Mouse (Mus musculus) hindbrain, embryonic 14.5 days (tissue): ENCODE results near the gene Rhog. TPM values are rescaled to one million over a fixed set of nuclear protein-coding genes. Genes with fewer than 3 reads are reported as not detected.

ENCODE experiments used
- ATAC-seq: fragments of 200-750 bp; cut with Nextera tagmentation; 2 replicates; pipeline ENCODE4 v1.8.0; 2017; ENCODE audit warnings: moderate number of reproducible peaks, mild to moderate bottlenecking, moderate TSS enrichment, moderate library complexity; ENCODE audit not compliant: low FRiP score
- DNase-seq: peaks from one replicate; pipeline ENCODE4 v3.0.0-alpha.2; 2015; ENCODE audit warnings: low spot score
- H3K27ac ChIP-seq: fragments of 300-500 bp; sonication (generic); 2 replicates; pipeline ENCODE4 v1.5.1; 2014; ENCODE audit warnings: mild to moderate bottlenecking, moderate library complexity
- H3K27me3 ChIP-seq: fragments of 300-500 bp; sonication (generic); 2 replicates; pipeline ENCODE4 v1.6.1; 2014; ENCODE audit warnings: mild to moderate bottlenecking, low read length, mixed read lengths; ENCODE audit not compliant: control insufficient read depth, insufficient read depth
- H3K36me3 ChIP-seq: fragments of 300-500 bp; sonication (generic); replicated peaks from 2 replicates; pipeline ENCODE4 v1.6.1; 2014; ENCODE audit not compliant: control insufficient read depth, insufficient read depth
- H3K4me1 ChIP-seq: fragments of 300-500 bp; sonication (generic); replicated peaks from 2 replicates; pipeline ENCODE4 v1.6.1; 2014; ENCODE audit warnings: antibody characterized with exemption, low read length, mixed read lengths; ENCODE audit not compliant: control insufficient read depth, insufficient read depth
- H3K4me2 ChIP-seq: fragments of 300-500 bp; sonication (generic); replicated peaks from 2 replicates; pipeline ENCODE4 v1.6.1; 2014; ENCODE audit warnings: mild to moderate bottlenecking, moderate library complexity
- H3K4me3 ChIP-seq: fragments of 300-500 bp; sonication (generic); replicated peaks from 2 replicates; pipeline ENCODE4 v1.5.1; 2014; ENCODE audit warnings: mild to moderate bottlenecking, low read length
- H3K9ac ChIP-seq: fragments of 300-500 bp; sonication (generic); 2 replicates; pipeline ENCODE4 v1.6.1; 2014
- H3K9me3 ChIP-seq: fragments of 300-500 bp; sonication (generic); 2 replicates; pipeline ENCODE4 v1.6.1; 2016; ENCODE audit warnings: low read length; ENCODE audit not compliant: control insufficient read depth
- WGBS: fragments of 180-500 bp; shearing (Covaris S2); extraction: QIAGEN DNeasy Blood & Tissue Kit; methylation state at CpG from one replicate; pipeline ENCODE4 v1.1.7; 2014; 5-methylcytosine and 5-hydroxymethylcytosine counted together
- polyA plus RNA-seq: library from polyadenylated mRNA; unstranded; fragments of >200 nt; fragmentation: Nextera tagmentation; extraction: Ambion mirVana; gene quantifications from 2 replicates; pipeline ENCODE4 v1.2.1, GENCODE M21; 2014

Gene Rhog
- 20.3 and 20.5 TPM in 2 replicates for polyA plus RNA-seq

DNA sequence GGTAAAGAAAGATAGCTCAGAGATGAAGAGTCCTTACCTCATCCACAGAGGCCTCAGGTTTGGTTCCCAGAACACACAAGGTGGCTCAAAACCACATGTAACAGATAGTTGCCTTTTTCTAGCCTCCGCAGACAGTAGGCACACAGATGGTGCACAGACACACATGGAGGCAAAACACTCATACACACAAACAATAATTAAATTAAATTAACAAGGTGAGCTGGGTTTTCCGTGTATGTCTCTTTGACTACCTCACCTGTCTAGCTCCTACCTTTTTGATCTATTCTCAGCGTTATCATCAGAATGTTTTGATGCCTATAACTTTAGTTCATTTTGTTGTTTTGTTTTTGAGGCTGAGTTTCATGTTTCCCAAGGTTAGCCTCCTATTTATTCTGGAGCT lies at the start of gene Rhog:
TSS of gene Rhog (minus strand) at position 101 of the 400 bp plus-strand sequence.
- H3K27me3 ChIP-seq: no peaks in the 10 kb centered on the region
- ATAC-seq (no peak), DNase-seq (no peak)
- no peak within 1 kb of the TSS for H3K27ac ChIP-seq
- 87% methylated on average over 3 of the region's 3 CpGs for WGBS
- peaks cover 5% of the 10 kb centered on the region; the same call in 1 of the 2 replicates for H3K4me1 ChIP-seq
- H3K4me2 ChIP-seq: no peak within 1 kb of the TSS
- no peak within 1 kb of the TSS for H3K9ac ChIP-seq
- no peaks in the 10 kb centered on the region for H3K9me3 ChIP-seq
- no peaks in the 10 kb centered on the region for H3K36me3 ChIP-seq
- H3K4me3 ChIP-seq: no peak within 1 kb of the TSS

DNA sequence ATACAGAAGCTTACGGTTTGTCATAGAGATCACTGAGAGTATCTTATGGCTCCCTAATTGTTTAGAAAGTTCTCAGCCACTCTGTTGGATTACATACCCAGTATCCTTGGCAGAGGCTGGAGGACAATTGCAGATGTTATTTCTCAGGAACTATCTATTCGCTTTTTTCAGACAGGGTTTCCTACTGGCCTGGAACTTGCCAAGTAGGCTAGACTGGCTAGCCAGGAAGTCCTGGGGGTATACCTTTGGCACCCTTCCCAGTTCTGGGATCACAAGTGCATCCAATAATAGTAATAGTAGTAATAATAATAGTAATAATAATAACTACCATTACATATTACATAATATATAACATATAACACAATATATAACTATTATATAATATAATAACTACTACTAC lies 49.7 kb upstream of the Rhog start:
- H3K4me3 ChIP-seq: no peak overlapping the region
- DNase-seq (no peak), ATAC-seq (no peak)
- H3K27ac ChIP-seq: no peak overlapping the region
- H3K36me3 ChIP-seq: no peaks in the 10 kb centered on the region
- no peak overlapping the region for H3K9ac ChIP-seq
- no peaks in the 10 kb centered on the region for H3K9me3 ChIP-seq
- 88% methylated on average over 2 of the region's 2 CpGs for whole genome bisulfite sequencing
- no peak overlapping the region for H3K4me2 ChIP-seq
- H3K4me1 ChIP-seq: no peaks in the 10 kb centered on the region
- H3K27me3 ChIP-seq: no peaks in the 10 kb centered on the region

DNA sequence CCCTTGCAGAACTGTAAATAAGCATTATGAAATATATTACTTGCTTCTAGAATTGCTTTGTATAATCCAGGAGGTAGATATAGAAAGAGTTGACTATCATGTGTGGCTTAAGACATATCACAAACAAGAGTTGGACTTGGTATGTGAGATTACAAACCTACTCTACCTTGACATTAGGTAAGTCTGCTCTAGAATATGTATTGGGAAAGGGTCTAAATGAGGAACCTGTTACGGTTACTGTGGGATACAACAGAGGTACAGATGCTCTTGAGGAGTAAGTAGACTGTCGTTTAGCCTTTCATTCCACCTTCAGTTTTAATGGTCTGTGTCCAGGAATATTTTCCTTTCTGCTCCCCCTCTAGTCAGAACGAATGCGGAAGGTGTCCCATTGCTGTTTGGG lies 46.6 kb upstream of the Rhog start:
- no peak overlapping the region for H3K4me3 ChIP-seq
- H3K27me3 ChIP-seq: no peaks in the 10 kb centered on the region
- H3K36me3 ChIP-seq: no peaks in the 10 kb centered on the region
- no peak overlapping the region for H3K4me2 ChIP-seq
- H3K9me3 ChIP-seq: no peaks in the 10 kb centered on the region
- DNase-seq (no peak), ATAC-seq (no peak)
- 94% methylated on average over 4 of the region's 4 CpGs for WGBS
- H3K4me1 ChIP-seq: no peaks in the 10 kb centered on the region
- no peak overlapping the region for H3K27ac ChIP-seq
- H3K9ac ChIP-seq: no peak overlapping the region

DNA sequence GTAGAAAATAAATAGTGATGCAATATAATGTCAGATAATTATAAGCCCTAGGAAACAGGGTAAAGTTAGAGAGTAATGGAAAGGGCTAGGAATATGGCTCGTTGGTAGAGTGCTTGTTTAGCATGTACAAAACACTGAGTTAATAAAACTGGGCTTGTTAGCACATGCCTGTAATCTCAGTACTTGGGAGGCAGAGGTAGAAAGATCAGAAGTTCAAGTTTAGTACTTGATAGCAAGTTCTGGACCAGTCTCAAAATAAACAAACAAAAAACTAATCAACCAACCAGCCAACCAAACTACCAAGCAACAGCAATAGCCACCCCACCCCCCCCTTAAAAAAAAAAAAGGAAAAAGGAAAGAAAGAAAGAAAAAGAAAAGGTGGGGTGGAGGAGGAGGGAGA lies 44.9 kb upstream of the Rhog start:
- ATAC-seq (no peak), DNase-seq (no peak)
- 81% methylated on average over 1 of the region's 1 CpGs for WGBS
- Histone ChIP-seq H3K36me3 (no peaks in the 10 kb centered on the region), H3K9me3 (no peaks in the 10 kb centered on the region), H3K4me3 (no peak overlapping the region), H3K4me1 (no peaks in the 10 kb centered on the region), H3K27me3 (no peaks in the 10 kb centered on the region), H3K9ac (no peak overlapping the region), H3K4me2 (no peak overlapping the region), H3K27ac (no peak overlapping the region)

DNA sequence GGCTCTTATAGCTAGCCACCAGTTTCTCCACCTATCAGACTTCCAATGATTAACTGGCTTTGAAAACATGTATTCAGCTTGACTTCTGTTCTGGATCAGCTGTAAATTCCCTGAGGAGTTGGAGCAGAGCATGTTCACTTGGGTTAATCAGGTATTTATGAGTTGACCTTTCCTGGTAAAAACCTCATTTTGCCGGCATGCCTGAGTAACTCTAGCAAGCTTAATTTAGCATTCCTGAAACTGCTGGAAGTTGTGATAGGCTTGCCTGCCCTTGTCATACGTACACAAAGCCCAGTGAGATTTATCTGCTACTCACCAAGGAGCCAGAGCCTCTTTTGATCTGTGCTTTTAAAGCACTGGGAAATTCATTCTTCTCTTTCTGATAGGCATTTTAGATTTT lies 37.4 kb upstream of the Rhog start:
- no peak overlapping the region for H3K4me3 ChIP-seq
- no peak for DNase-seq
- no peak for ATAC-seq
- H3K27ac ChIP-seq: no peak overlapping the region
- H3K4me2 ChIP-seq: no peak overlapping the region
- WGBS: 9% methylated on average over 2 of the region's 2 CpGs
- no peaks in the 10 kb centered on the region for H3K36me3 ChIP-seq
- no peaks in the 10 kb centered on the region for H3K27me3 ChIP-seq
- peaks cover 5% of the 10 kb centered on the region; the same call in 1 of the 2 replicates for H3K4me1 ChIP-seq
- H3K9me3 ChIP-seq: no peaks in the 10 kb centered on the region
- H3K9ac ChIP-seq: no peak overlapping the region

DNA sequence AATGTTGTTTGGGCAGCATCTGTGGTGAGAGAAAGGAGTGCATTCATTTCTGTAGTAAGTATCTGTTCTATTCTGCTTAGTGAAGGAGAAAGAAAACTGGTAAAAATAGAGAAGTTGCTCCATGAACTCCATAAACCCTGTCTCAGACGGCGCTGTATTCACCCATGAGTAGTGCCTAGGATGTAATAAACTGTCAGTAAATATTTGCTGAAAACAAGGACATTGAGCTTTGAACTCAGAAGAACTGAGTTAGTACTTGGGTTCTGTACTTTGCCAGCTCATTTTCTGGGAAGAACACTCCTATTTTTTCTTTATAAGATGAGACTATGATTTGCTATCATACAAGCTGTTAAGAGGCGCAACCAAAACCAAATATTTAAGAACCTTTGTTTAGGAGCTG lies 36.4 kb upstream of the Rhog start:
- Histone ChIP-seq H3K36me3 (no peaks in the 10 kb centered on the region), H3K9me3 (no peaks in the 10 kb centered on the region), H3K27ac (no peak overlapping the region), H3K9ac (no peak overlapping the region), H3K27me3 (no peaks in the 10 kb centered on the region), H3K4me2 (no peak overlapping the region), H3K4me1 (peaks cover 5% of the 10 kb centered on the region; the same call in 1 of the 2 replicates), H3K4me3 (no peak overlapping the region)
- ATAC-seq (no peak), DNase-seq (no peak)
- WGBS: 94% methylated on average over 3 of the region's 3 CpGs

DNA sequence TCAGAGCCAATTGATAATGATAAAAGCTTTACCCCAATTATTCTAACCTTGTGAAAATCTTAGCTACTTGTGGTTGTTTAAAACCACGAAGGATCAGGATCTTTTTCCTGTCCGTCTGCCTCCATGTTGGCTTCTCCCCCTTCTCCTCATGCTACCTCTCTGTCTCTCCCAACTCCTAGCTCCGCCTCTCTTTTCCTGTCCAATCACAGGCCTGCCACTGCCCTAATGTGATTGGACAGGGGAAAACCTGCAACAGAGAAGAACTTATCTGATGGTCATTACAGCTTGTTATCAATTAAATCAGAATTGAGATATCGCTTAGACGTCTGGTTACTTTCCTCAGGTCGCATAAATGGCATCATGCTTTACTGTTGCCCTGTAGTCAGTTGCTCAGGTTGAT lies 33.6 kb upstream of the Rhog start:
- H3K9ac ChIP-seq: no peak overlapping the region
- no peaks in the 10 kb centered on the region for H3K36me3 ChIP-seq
- ATAC-seq: no peak
- no peak overlapping the region for H3K4me2 ChIP-seq
- peaks cover 5% of the 10 kb centered on the region; the same call in 1 of the 2 replicates for H3K4me1 ChIP-seq
- DNase-seq: no peak
- H3K27me3 ChIP-seq: no peaks in the 10 kb centered on the region
- no peak overlapping the region for H3K27ac ChIP-seq
- no peaks in the 10 kb centered on the region for H3K9me3 ChIP-seq
- WGBS: 86% methylated on average over 6 of the region's 6 CpGs
- no peak overlapping the region for H3K4me3 ChIP-seq

DNA sequence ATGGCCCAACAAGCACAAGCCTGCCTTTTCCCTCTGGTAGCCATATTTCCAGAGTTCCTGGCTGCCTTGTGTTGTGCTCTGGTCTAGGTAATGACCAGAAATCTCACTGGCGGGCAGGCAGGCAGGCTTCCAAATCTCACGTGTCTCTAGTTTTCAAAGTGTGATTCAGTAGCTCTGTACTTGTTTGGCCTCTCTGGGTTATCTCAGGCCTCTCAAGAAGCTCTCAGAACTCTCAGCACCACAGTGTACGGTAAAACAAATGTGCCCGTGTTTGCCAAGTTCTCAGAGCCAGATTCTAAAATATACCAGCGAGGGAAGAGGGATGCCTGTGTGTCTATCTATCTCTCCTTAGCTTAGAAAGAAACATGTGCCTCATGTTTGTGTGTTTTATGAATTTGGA lies 26.4 kb upstream of the Rhog start:
- 86% methylated on average over 5 of the region's 5 CpGs for WGBS

DNA sequence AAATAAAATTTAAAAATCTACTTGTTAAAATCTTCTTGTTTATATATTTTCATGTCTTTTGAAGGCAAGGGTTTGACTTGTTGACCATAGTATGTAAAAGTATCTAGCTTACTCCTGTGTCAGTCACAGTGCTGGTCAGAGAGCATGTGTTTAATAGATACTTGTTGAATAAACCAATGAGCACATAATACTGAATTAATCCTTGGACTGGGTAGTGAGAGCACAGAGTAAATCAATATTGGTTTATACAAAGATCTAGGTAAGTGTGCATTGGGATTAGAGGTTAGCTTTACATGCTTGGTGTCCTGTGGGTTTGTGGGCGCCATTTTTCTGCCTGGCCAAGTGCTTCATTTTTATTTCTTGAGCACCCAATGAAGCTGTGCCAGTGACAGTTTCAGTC lies 25.5 kb upstream of the Rhog start:
- Histone ChIP-seq H3K4me1 (no peaks in the 10 kb centered on the region), H3K27me3 (no peaks in the 10 kb centered on the region), H3K9ac (no peak overlapping the region), H3K4me3 (no peak overlapping the region), H3K9me3 (no peaks in the 10 kb centered on the region), H3K36me3 (no peaks in the 10 kb centered on the region), H3K4me2 (no peak overlapping the region), H3K27ac (no peak overlapping the region)
- WGBS: 96% methylated on average over 1 of the region's 1 CpGs
- ATAC-seq: no peak
- no peak for DNase-seq

More for the DNA sequence above, 26.4 kb upstream of the Rhog start:
- Histone ChIP-seq H3K27me3 (no peaks in the 10 kb centered on the region), H3K9ac (no peak overlapping the region), H3K4me2 (no peak overlapping the region), H3K36me3 (no peaks in the 10 kb centered on the region), H3K27ac (no peak overlapping the region), H3K9me3 (no peaks in the 10 kb centered on the region), H3K4me1 (no peaks in the 10 kb centered on the region), H3K4me3 (no peak overlapping the region)
- DNase-seq (no peak), ATAC-seq (no peak)

DNA sequence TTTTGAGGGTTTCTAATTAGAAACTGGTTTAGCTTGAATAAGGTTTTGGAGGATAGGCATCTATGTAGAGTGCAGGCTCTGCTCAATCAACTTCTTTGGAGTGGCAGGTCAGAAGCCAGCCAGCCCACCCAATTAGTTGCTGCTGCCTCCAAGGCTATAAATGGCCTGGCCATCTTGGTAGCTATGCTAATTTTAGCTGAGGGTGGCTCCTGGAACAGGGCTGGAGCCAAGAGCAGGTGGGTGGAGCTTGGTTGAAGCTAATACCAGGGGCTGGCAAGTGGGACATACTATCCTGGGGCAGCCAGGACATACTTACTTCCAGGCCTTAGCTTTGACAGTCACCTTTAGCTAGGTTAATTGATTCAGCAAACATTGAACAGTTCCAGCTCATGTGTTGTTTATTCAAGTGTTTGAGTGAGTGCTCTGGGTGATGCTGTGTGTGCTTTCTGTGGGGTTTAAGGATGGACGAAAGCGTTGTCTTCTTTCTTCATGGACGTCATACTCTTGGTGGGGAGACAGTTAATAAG lies 16.6 kb upstream of the Rhog start:
- DNase-seq (no peak), ATAC-seq (no peak)
- H3K4me3 ChIP-seq: no peak overlapping the region
- no peak overlapping the region for H3K4me2 ChIP-seq
- H3K36me3 ChIP-seq: no peaks in the 10 kb centered on the region
- WGBS: 91% methylated on average over 3 of the region's 3 CpGs
- H3K27me3 ChIP-seq: peaks cover 8% of the 10 kb centered on the region; the same call in 1 of the 2 replicates
- no peak overlapping the region for H3K27ac ChIP-seq
- H3K4me1 ChIP-seq: peaks cover 18% of the 10 kb centered on the region
- H3K9ac ChIP-seq: no peak overlapping the region
- no peaks in the 10 kb centered on the region for H3K9me3 ChIP-seq
